Mouse (Mus musculus) midbrain, embryonic 10.5 days (tissue): ENCODE data around the gene Ocln. TPM values are rescaled to one million over a fixed set of nuclear protein-coding genes. Genes with fewer than 3 reads are reported as not detected.

Source experiments
- DNase-seq: peaks from one replicate; pipeline ENCODE4 v3.0.0-alpha.2; 2017; ENCODE audit warnings: low spot score
- H3K27ac ChIP-seq: fragments of 300-500 bp; sonication (generic); replicated peaks from 2 replicates; pipeline ENCODE4 v1.5.1; 2016; ENCODE audit warnings: mild to moderate bottlenecking
- H3K27me3 ChIP-seq: fragments of 300-500 bp; sonication (generic); 2 replicates; pipeline ENCODE4 v1.6.1; 2016; ENCODE audit warnings: low read depth, mild to moderate bottlenecking; ENCODE audit not compliant: poor library complexity, severe bottlenecking
- H3K36me3 ChIP-seq: fragments of 300-500 bp; sonication (generic); 2 replicates; pipeline ENCODE4 v1.6.1; 2016; ENCODE audit warnings: mild to moderate bottlenecking, moderate library complexity
- H3K4me1 ChIP-seq: fragments of 300-500 bp; sonication (generic); 2 replicates; pipeline ENCODE4 v1.6.1; 2016
- H3K4me3 ChIP-seq: fragments of 300-500 bp; sonication (generic); 2 replicates; pipeline ENCODE4 v1.5.1; 2016; ENCODE audit warnings: mild to moderate bottlenecking, moderate library complexity
- H3K9me3 ChIP-seq: fragments of 300-500 bp; sonication (generic); replicated peaks from 2 replicates; pipeline ENCODE4 v1.6.1; 2016; ENCODE audit warnings: mild to moderate bottlenecking
- WGBS: fragments of 180-500 bp; shearing (Covaris S2); methylation state at CpG from one replicate; pipeline ENCODE4 v1.1.7; 2016; 5-methylcytosine and 5-hydroxymethylcytosine counted together
- polyA plus RNA-seq: library from polyadenylated mRNA; unstranded; fragments of >200 nt; fragmentation: Nextera tagmentation; extraction: Ambion mirVana; gene quantifications from 2 replicates; pipeline ENCODE4 v1.2.1, GENCODE M21; 2016

Gene Ocln
- 1.2 and 1.5 TPM in 2 replicates for polyA plus RNA-seq

DNA sequence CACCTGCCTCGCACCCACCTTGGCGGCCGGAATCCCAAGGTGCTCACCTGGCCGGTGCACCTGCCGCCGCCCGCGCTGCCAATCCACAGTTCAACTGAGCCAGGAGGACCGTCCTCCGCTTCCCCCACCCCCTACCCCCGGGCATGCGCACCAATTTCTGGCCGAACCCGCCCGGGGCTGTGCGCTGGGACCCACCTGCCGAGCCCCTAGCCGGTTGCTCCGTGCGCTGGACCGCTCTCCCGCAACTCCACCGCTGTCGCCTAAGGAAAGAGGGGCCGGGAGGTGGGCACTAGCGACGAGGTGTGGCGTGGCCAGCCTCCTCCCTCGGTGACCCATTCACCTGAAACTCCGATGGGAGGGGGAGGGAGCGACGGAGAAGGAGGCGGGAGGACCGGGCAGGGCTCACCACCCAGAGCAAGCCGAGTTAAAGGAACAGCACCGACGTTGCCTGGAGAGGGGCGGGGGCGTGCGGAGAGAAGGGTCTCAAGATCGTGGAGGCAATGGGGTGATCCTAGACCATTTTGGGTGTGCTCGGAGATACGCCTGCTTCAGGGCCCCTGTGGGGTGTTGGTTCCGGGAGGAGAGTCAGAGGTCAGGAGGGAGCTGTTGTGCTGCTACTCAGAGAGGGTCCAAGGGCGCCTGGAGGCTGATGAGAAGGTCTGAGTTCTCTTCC, at the start of gene Ocln:
Gene Ocln, minus strand, starts transcription at position 350 of the 673 bp plus-strand sequence.
- H3K27me3 ChIP-seq, result peaks cover 67% of the 10 kb centered on the region
- no peaks in the 10 kb centered on the region for H3K9me3 ChIP-seq
- H3K4me3 ChIP-seq, result peak within 1 kb of the TSS; percentile 75
- WGBS, result under 1% methylated on average over 45 of the region's 45 CpGs
- H3K4me1 ChIP-seq, result peaks cover 20% of the 10 kb centered on the region
- DNase-seq, result peak; percentile 57
- no peak within 1 kb of the TSS; the same call in 1 of the 2 replicates for H3K27ac ChIP-seq
- H3K36me3 ChIP-seq, result no peaks in the 10 kb centered on the region

GRCm38 (mm10) chr13:100601034-100601433, 48.5 kb upstream of the Ocln start:
- Histone ChIP-seq H3K27ac (no peak overlapping the region), H3K27me3 (no peaks in the 10 kb centered on the region), H3K4me3 (no peak overlapping the region), H3K4me1 (peaks cover 9% of the 10 kb centered on the region), H3K36me3 (no peaks in the 10 kb centered on the region), H3K9me3 (no peaks in the 10 kb centered on the region)
- WGBS, result 73% methylated on average over 8 of the region's 8 CpGs
- DNase-seq, result no peak

GRCm38 (mm10) chr13:100600317-100600716, 47.8 kb upstream of the Ocln start:
- Histone ChIP-seq H3K4me3 (no peak overlapping the region), H3K27me3 (no peaks in the 10 kb centered on the region), H3K27ac (no peak overlapping the region), H3K9me3 (no peaks in the 10 kb centered on the region), H3K4me1 (peaks cover 9% of the 10 kb centered on the region), H3K36me3 (no peaks in the 10 kb centered on the region)
- WGBS, result 84% methylated on average over 12 of the region's 12 CpGs
- no peak for DNase-seq

DNA sequence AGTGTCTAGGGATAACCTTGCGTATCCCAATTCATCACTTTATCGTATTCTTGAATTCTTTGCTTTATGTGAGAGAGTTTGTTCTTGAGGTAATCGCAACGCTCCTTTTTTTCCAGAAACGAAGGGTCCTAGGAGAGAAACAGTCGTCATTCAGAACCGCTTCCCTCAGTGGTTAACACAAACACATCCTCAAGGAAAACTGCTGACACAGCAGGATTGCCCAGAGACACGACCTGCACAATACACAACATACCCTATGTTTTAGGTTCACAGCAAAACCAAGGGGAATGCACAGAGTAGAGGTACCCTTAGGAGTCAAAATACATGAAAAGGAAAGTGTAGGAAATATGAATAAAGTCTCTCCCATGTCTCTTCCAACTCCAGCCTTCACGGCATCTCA, 44.8 kb upstream of the Ocln start:
- no peaks in the 10 kb centered on the region for H3K36me3 ChIP-seq
- no peak overlapping the region for H3K27ac ChIP-seq
- H3K4me1 ChIP-seq, result peaks cover 4% of the 10 kb centered on the region
- no peak for DNase-seq
- H3K4me3 ChIP-seq, result no peak overlapping the region
- H3K9me3 ChIP-seq, result no peaks in the 10 kb centered on the region
- H3K27me3 ChIP-seq, result no peaks in the 10 kb centered on the region
- WGBS, result 87% methylated on average over 9 of the region's 9 CpGs

GRCm38 (mm10) chr13:100595552-100595885, 43.0 kb upstream of the Ocln start:
- Histone ChIP-seq H3K36me3 (no peaks in the 10 kb centered on the region), H3K27ac (no peak overlapping the region), H3K27me3 (no peaks in the 10 kb centered on the region), H3K4me3 (no peak overlapping the region), H3K4me1 (no peaks in the 10 kb centered on the region), H3K9me3 (no peaks in the 10 kb centered on the region)
- 86% methylated on average over 3 of the region's 3 CpGs for WGBS
- no peak for DNase-seq

DNA sequence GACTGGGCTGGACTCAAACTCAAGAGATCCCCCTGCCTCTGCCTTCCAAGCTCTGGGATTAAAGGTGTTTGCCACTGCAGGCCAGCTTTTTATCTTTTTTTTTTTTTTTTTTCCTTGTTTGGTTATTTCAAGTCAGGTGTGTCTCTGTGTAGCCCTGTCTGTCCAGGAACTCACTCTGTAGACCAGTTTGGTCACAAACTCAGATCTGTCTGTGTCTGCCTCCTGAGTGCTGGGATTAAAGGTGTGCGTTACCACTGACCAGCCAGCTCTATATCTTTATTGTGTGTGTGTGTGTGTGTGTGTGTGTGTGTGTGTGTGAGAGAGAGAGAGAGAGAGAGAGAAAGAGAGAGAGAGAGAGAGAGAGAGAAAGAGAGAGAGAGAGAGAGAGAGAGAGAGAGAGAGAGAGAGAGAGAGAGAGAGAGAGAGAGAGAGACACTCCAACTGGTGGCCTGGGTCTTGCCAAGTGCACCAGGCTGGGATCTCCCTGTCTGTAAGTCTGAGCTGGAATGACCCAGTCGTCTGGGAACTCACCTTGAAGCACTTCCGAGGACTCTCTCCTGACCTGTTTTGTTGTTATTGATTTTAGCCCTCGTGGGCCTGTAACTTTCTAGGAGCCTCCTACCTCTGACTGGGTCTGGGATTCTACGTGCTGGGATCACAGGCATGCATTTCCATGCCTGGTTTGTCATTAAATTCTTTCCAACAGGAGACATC, 42.5 kb upstream of the Ocln start:
- no peak for DNase-seq
- Histone ChIP-seq H3K27me3 (no peaks in the 10 kb centered on the region), H3K4me3 (no peak overlapping the region), H3K4me1 (no peaks in the 10 kb centered on the region), H3K9me3 (no peaks in the 10 kb centered on the region), H3K36me3 (no peaks in the 10 kb centered on the region), H3K27ac (no peak overlapping the region)
- WGBS, result 81% methylated on average over 5 of the region's 5 CpGs

- no peak for DNase-seq
- H3K27me3 ChIP-seq, result no peaks in the 10 kb centered on the region
- H3K4me1 ChIP-seq, result no peaks in the 10 kb centered on the region
- H3K27ac ChIP-seq, result no peak overlapping the region
- no peaks in the 10 kb centered on the region for H3K9me3 ChIP-seq
- WGBS, result 62% methylated on average over 11 of the region's 17 CpGs
- no peaks in the 10 kb centered on the region for H3K36me3 ChIP-seq
- 0 out of 2 replicates have a peak overlapping the region, but pooled peaks have one; percentile 26 for H3K4me3 ChIP-seq
These were observed 41.7 kb upstream of the Ocln start for GRCm38 (mm10) chr13:100594041-100594792.

DNA sequence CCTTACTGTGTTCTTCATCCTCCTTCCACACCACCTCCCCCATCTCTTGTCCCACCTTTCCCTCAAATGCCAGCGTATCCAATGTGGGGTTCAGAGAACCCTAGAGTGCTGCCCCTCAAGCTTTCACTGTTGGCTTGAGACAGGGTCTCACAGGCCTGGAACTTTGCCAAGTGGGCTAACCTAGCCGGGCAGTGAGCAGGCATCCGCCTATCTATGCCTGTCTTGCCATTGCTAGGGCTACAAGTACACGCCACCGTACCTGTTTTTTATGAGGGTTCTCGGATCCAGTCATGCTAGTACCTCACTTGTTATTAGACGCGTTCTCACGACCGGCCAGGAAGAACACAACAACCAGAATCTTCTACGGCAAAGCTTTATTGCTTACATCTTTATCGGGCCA, 36.1 kb upstream of the Ocln start:
- Histone ChIP-seq H3K9me3 (no peaks in the 10 kb centered on the region), H3K27ac (no peak overlapping the region), H3K4me3 (no peak overlapping the region), H3K27me3 (no peaks in the 10 kb centered on the region), H3K4me1 (no peaks in the 10 kb centered on the region), H3K36me3 (no peaks in the 10 kb centered on the region)
- 88% methylated on average over 12 of the region's 12 CpGs for whole genome bisulfite sequencing
- DNase-seq, result no peak

- Histone ChIP-seq H3K36me3 (no peaks in the 10 kb centered on the region), H3K27ac (no peak overlapping the region), H3K4me3 (no peak overlapping the region), H3K4me1 (peaks cover 8% of the 10 kb centered on the region), H3K27me3 (no peaks in the 10 kb centered on the region), H3K9me3 (no peaks in the 10 kb centered on the region)
- DNase-seq, result no peak
- WGBS, result 55% methylated on average over 6 of the region's 6 CpGs
These were observed 29.6 kb upstream of the Ocln start for GRCm38 (mm10) chr13:100582144-100582543.

- DNase-seq, result no peak
- 41% methylated on average over 3 of the region's 3 CpGs for WGBS
- peaks cover 8% of the 10 kb centered on the region for H3K4me1 ChIP-seq
These were observed 29.2 kb upstream of the Ocln start for GRCm38 (mm10) chr13:100581701-100582100.

DNA sequence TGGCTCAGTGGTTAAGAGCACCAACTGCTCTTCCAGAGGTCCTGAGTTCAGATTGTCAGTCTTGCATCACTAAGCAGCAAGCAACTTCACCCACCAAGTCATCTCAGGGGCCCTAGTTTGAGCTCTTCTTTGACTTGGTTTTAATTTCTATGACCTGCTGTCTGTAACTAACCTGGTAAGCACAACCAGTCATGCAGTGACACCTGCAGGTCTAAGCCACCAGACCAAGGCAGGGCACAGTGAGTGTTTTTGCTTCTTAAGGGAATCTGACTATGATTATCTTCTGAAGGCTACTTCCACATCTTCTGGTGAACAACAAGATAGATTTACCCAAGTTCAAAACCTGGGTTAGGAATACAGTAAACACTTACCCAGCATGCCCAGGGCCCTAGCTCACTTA, 27.4 kb upstream of the Ocln start:
- no peaks in the 10 kb centered on the region for H3K27me3 ChIP-seq
- H3K36me3 ChIP-seq, result no peaks in the 10 kb centered on the region
- no peak for DNase-seq
- no peaks in the 10 kb centered on the region for H3K9me3 ChIP-seq
- H3K4me3 ChIP-seq, result no peak overlapping the region
- H3K27ac ChIP-seq, result no peak overlapping the region
- peaks cover 8% of the 10 kb centered on the region for H3K4me1 ChIP-seq

More at GRCm38 (mm10) chr13:100581701-100582100, 29.2 kb upstream of the Ocln start:
- Histone ChIP-seq H3K9me3 (no peaks in the 10 kb centered on the region), H3K36me3 (no peaks in the 10 kb centered on the region), H3K27me3 (no peaks in the 10 kb centered on the region), H3K4me3 (no peak overlapping the region), H3K27ac (no peak overlapping the region)

DNA sequence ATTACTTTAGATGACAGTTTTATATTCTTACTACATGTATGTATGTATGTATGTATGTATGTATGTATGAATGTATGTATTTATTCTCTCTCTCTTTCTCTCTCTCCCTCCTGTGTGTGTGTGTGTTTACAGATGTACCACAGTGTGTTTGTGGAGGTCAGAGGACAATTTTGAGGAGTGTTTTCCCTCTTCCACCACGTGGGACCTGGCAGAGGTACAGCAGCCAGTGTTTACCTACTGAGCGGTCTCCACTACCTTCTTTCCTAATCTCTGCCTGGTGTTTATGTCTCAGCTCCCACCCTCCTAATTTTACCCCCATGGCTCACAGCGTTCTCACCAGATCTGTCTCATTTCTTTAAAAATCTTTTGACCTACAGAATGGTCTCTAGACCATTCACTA, 26.7 kb upstream of the Ocln start:
- no peaks in the 10 kb centered on the region for H3K27me3 ChIP-seq
- H3K9me3 ChIP-seq, result no peaks in the 10 kb centered on the region
- 70% methylated on average over 3 of the region's 3 CpGs for WGBS
- peaks cover 8% of the 10 kb centered on the region for H3K4me1 ChIP-seq
- no peaks in the 10 kb centered on the region for H3K36me3 ChIP-seq
- no peak overlapping the region for H3K27ac ChIP-seq
- no peak for DNase-seq
- no peak overlapping the region for H3K4me3 ChIP-seq

DNA sequence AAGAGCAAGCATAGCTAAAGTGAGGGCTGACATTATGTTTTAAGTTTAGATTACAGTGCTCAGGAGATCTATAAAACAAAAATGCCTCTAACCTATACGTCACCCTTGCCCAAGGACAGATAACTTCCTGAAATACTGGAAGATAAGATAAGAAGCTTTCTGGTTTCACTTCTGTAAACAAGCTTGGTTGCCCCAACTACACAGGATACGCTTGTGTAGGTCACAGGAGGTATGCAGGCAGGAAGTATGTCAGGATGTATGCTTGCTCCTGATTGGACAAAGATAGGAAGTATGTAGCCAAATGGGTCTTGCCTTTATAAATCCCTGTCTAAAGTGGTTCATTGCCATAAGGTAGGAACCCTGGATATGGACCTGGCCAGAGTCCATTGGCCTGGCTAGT, 23.4 kb upstream of the Ocln start:
- 83% methylated on average over 2 of the region's 2 CpGs for WGBS

More for the DNA sequence above, 23.4 kb upstream of the Ocln start:
- no peak overlapping the region for H3K27ac ChIP-seq
- no peaks in the 10 kb centered on the region for H3K9me3 ChIP-seq
- no peaks in the 10 kb centered on the region for H3K27me3 ChIP-seq
- no peak for DNase-seq
- no peaks in the 10 kb centered on the region for H3K4me1 ChIP-seq
- no peaks in the 10 kb centered on the region for H3K36me3 ChIP-seq
- H3K4me3 ChIP-seq, result no peak overlapping the region
